Mouse (Mus musculus) hindbrain, embryonic 16.5 days (tissue): ENCODE results near the gene Shisal2a. TPM values are rescaled to one million over a fixed set of nuclear protein-coding genes. Genes with fewer than 3 reads are reported as not detected.
"Not testable (repeated sequence)": the region's sequence is repeated elsewhere in the genome, so short reads cannot be mapped to it uniquely, and the experiment has no call there.

Experiments used
- ATAC-seq: fragments of 200-750 bp; cut with Nextera tagmentation; 2 replicates; pipeline ENCODE4 v1.8.0; 2017; ENCODE audit warnings: moderate TSS enrichment, moderate library complexity
- H3K27ac ChIP-seq: fragments of 300-500 bp; sonication (generic); 2 replicates; pipeline ENCODE4 v1.5.1; 2014; ENCODE audit warnings: low read depth, mild to moderate bottlenecking, control low read depth, low read length, moderate library complexity
- H3K27me3 ChIP-seq: fragments of 300-500 bp; sonication (generic); replicated peaks from 2 replicates; pipeline ENCODE4 v1.6.1; 2014; ENCODE audit warnings: low read length; ENCODE audit not compliant: control insufficient read depth, insufficient read depth
- H3K36me3 ChIP-seq: fragments of 300-500 bp; sonication (generic); 2 replicates; pipeline ENCODE4 v1.6.1; 2014; ENCODE audit warnings: mild to moderate bottlenecking, low read length, moderate library complexity, mixed read lengths; ENCODE audit not compliant: control insufficient read depth, insufficient read depth
- H3K4me1 ChIP-seq: fragments of 300-500 bp; sonication (generic); 2 replicates; pipeline ENCODE4 v1.6.1; 2014; ENCODE audit warnings: low read depth, low read length; ENCODE audit not compliant: control insufficient read depth, insufficient read depth
- H3K4me2 ChIP-seq: fragments of 300-500 bp; sonication (generic); 2 replicates; pipeline ENCODE4 v1.6.1; 2014; ENCODE audit warnings: mild to moderate bottlenecking, low read length, control low read depth, moderate library complexity
- H3K4me3 ChIP-seq: fragments of 300-500 bp; sonication (generic); 2 replicates; pipeline ENCODE4 v1.5.1; 2014; ENCODE audit warnings: mild to moderate bottlenecking, low read length, control low read depth, moderate library complexity
- H3K9ac ChIP-seq: fragments of 300-500 bp; sonication (generic); 2 replicates; pipeline ENCODE4 v1.6.1; 2014; ENCODE audit warnings: low read depth, mild to moderate bottlenecking, control low read depth, low read length, moderate library complexity
- H3K9me3 ChIP-seq: fragments of 300-500 bp; sonication (generic); 2 replicates; pipeline ENCODE4 v1.6.1; 2014; ENCODE audit warnings: mild to moderate bottlenecking, low read length, moderate library complexity; ENCODE audit not compliant: control insufficient read depth
- WGBS: fragments of 180-500 bp; shearing (Covaris S2); extraction: QIAGEN DNeasy Blood & Tissue Kit; methylation state at CpG from one replicate; pipeline ENCODE4 v1.1.7; 2014; 5-methylcytosine and 5-hydroxymethylcytosine counted together
- polyA plus RNA-seq: library from polyadenylated mRNA; unstranded; fragments of >200 nt; fragmentation: Nextera tagmentation; extraction: Ambion mirVana; gene quantifications from 2 replicates; pipeline ENCODE4 v1.2.1, GENCODE M21; 2015

The Shisal2a gene
- polyA plus RNA-seq, 1 experiment from 2014 or later = 5.7 TPM

GRCm38 (mm10) chr4:108363355-108364110 lies 19.6 kb downstream of the Shisal2a start:
- 14% methylated on average over 7 of the region's 7 CpGs for WGBS
- peak overlapping the region; percentile 44; the same call in 1 of the 2 replicates for H3K27ac ChIP-seq
- H3K4me1 ChIP-seq = peaks cover 32% of the 10 kb centered on the region
- no peaks in the 10 kb centered on the region for H3K27me3 ChIP-seq
- no peak for ATAC-seq
- no peak overlapping the region for H3K4me3 ChIP-seq
- H3K9ac ChIP-seq = no peak overlapping the region
- no peak overlapping the region for H3K4me2 ChIP-seq
- H3K36me3 ChIP-seq = no peaks in the 10 kb centered on the region
- no peaks in the 10 kb centered on the region for H3K9me3 ChIP-seq

GRCm38 (mm10) chr4:108362321-108363261 lies 20.6 kb downstream of the Shisal2a start:
- H3K36me3 ChIP-seq = no peaks in the 10 kb centered on the region
- peak overlapping the region; percentile 5; the same call in 1 of the 2 replicates for H3K9ac ChIP-seq
- WGBS = 5% methylated on average over 18 of the region's 18 CpGs
- no peak overlapping the region for H3K4me3 ChIP-seq
- H3K9me3 ChIP-seq = no peaks in the 10 kb centered on the region
- peak overlapping the region; percentile 33 for H3K4me2 ChIP-seq
- H3K27me3 ChIP-seq = no peaks in the 10 kb centered on the region
- H3K27ac ChIP-seq = peak overlapping the region; percentile 14
- ATAC-seq = no peak; the same call in 1 of the 2 replicates
- peaks cover 34% of the 10 kb centered on the region for H3K4me1 ChIP-seq

- Histone ChIP-seq H3K4me1 (peaks cover 34% of the 10 kb centered on the region), H3K9me3 (no peaks in the 10 kb centered on the region), H3K27ac (peak overlapping the region; percentile 88), H3K4me3 (peak overlapping the region; percentile 26), H3K4me2 (peak overlapping the region; percentile 51), H3K27me3 (no peaks in the 10 kb centered on the region), H3K36me3 (no peaks in the 10 kb centered on the region), H3K9ac (peak overlapping the region; percentile 43)
- ATAC-seq = peak; percentile 90
- WGBS = 6% methylated on average over 28 of the region's 28 CpGs
These were observed 22.8 kb downstream of the Shisal2a start for GRCm38 (mm10) chr4:108360136-108361055.

- no peaks in the 10 kb centered on the region for H3K9me3 ChIP-seq
- no peak overlapping the region for H3K4me3 ChIP-seq
- no peak for ATAC-seq
- no peak overlapping the region for H3K9ac ChIP-seq
- no peak overlapping the region for H3K4me2 ChIP-seq
- peak overlapping the region; percentile 88; the same call in 1 of the 2 replicates for H3K27ac ChIP-seq
- WGBS = 15% methylated on average over 4 of the region's 4 CpGs
- H3K27me3 ChIP-seq = no peaks in the 10 kb centered on the region
- no peaks in the 10 kb centered on the region for H3K36me3 ChIP-seq
- peaks cover 30% of the 10 kb centered on the region for H3K4me1 ChIP-seq
These were observed 24.7 kb downstream of the Shisal2a start for GRCm38 (mm10) chr4:108358498-108358897.

GRCm38 (mm10) chr4:108357458-108357857 lies 25.7 kb downstream of the Shisal2a start:
- H3K4me2 ChIP-seq = no peak overlapping the region
- H3K4me1 ChIP-seq = peaks cover 24% of the 10 kb centered on the region
- no peak overlapping the region for H3K4me3 ChIP-seq
- no peaks in the 10 kb centered on the region for H3K36me3 ChIP-seq
- H3K27me3 ChIP-seq = no peaks in the 10 kb centered on the region
- 95% methylated on average over 8 of the region's 8 CpGs for WGBS
- H3K27ac ChIP-seq = no peak overlapping the region
- no peak overlapping the region for H3K9ac ChIP-seq
- H3K9me3 ChIP-seq = no peaks in the 10 kb centered on the region
- ATAC-seq = no peak

- H3K27me3 ChIP-seq, H3K36me3 ChIP-seq, H3K9me3 ChIP-seq, H3K27ac ChIP-seq, H3K9ac ChIP-seq, H3K4me3 ChIP-seq, ATAC-seq, H3K4me2 ChIP-seq: not testable (repeated sequence)
- H3K4me1 ChIP-seq = peaks cover 12% of the 10 kb centered on the region
These were observed 29.6 kb downstream of the Shisal2a start for GRCm38 (mm10) chr4:108353591-108353990.

DNA sequence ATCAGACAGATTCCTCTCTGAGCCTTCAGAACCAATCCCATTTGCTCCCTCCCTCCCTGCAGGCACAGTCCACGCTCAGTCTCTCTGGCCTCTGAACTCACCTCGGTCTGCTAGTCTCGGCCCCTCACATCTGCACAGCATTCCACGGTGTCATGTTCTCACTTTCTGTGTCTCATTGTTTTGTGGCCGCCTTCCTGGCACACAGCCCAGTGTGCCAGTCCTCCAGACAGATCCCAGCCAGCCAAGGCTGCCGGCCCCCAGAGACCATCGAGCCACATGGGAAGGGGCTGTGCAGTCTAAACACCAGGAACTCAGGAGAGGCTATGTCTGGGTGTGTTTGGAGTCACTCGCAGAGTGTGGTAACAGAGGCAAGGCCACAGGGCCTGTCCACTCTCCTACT lies 32.3 kb downstream of the Shisal2a start:
- Histone ChIP-seq H3K27me3 (no peaks in the 10 kb centered on the region), H3K27ac (0 out of 2 replicates have a peak overlapping the region, but pooled peaks have one; percentile 15), H3K9ac (peak overlapping the region; percentile 32; the same call in 1 of the 2 replicates), H3K9me3 (no peaks in the 10 kb centered on the region), H3K4me1 (peaks cover 9% of the 10 kb centered on the region), H3K4me2 (no peak overlapping the region), H3K36me3 (no peaks in the 10 kb centered on the region), H3K4me3 (no peak overlapping the region)
- WGBS = 11% methylated on average over 8 of the region's 8 CpGs
- ATAC-seq = peak; percentile 70

DNA sequence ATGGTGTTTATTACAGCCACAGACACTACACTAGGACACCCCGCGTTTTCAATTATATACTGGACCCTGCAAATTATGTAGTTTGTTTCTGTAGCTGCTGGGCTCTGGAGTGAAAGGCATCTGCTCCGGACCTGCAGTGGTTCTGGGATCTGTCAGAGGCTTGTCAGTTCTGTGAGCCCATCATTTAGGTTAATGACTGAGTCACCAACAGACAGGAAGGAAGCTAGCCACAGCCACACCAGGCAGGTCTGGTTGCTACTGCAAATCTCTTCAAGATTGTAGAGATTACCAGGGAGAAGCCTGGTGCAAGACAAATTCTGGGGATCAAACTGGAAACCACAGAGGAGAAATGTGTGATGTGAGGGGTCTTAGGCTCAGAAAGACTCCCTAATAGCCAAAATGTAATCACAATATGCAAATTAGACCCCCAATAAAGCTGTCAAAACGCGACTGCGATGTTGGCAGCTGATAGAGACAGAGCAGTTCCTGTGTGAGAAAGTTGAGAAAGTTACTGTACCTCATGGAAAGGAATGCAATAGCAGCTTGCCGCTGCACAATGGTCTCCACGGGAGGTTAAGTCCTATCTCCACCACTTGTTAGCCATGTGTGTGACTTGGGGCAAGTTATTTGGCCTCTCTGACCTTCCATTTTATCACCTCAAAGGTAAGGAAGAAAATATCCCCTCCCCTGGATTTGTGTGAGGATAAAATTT lies 33.2 kb downstream of the Shisal2a start:
- no peaks in the 10 kb centered on the region for H3K27me3 ChIP-seq
- H3K9ac ChIP-seq = no peak overlapping the region
- WGBS = 35% methylated on average over 8 of the region's 8 CpGs
- peaks cover 9% of the 10 kb centered on the region for H3K4me1 ChIP-seq
- no peak overlapping the region for H3K4me3 ChIP-seq
- H3K36me3 ChIP-seq = no peaks in the 10 kb centered on the region
- H3K4me2 ChIP-seq = no peak overlapping the region
- ATAC-seq = no peak
- no peak overlapping the region for H3K27ac ChIP-seq
- H3K9me3 ChIP-seq = no peaks in the 10 kb centered on the region
